Mouse (Mus musculus): ENCODE data around the gene 2310022B05Rik.

DNA sequence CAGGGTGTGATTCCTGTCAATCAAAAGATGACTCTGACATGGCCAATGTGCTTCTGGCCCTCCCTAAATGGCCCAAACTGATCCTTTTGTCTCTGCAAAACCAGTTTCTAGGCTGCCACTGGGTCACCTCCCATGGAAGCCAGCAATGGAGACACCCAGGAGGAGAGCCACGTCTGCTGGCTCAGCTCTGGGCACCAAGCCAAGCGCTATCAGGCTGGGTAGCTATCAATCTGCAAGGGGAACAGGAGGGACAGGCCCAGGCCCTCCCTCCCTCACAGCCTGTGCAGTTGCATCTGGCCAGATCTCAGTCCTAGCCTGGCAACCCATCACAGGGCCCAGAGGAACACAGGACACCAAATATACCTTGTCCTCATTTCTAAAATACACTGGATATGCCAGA, 4.8 kb downstream of the 2310022B05Rik start:
- TF ChIP-seq CTCF (IDR thresholded peaks at IDR 0.05 in 2 of 3, conservative IDR thresholded peaks at IDR 0.05 in 1 of 3; ENCODE audit: control insufficient read depth in 1 of 3, insufficient read depth in 1 of 3, low read depth in 2 of 3, low read length in 3 of 3, poor library complexity in 1 of 3, severe bottlenecking in 1 of 3) (no peak), ZMIZ1 (IDR thresholded peaks at IDR 0.05; ENCODE audit: low read depth, low read length) (0 out of 2 replicates have a peak, but pooled peaks have one; percentile 9), POLR2A (IDR thresholded peaks at IDR 0.05; ENCODE audit: control insufficient read depth in 1 of 2, insufficient read depth in 1 of 2, low read depth in 1 of 2, low read length in 2 of 2, poor library complexity in 1 of 2) (no peak), ZNF384 (IDR thresholded peaks at IDR 0.05; ENCODE audit: low read depth, low read length) (no peak), ELF1 (IDR thresholded peaks at IDR 0.05; ENCODE audit: low read depth, low read length) (no peak), MYC (IDR thresholded peaks at IDR 0.05; ENCODE audit: low read depth, low read length) (no peak)

Measured in MEL (cell line).